Mouse (Mus musculus) intestine, embryonic 14.5 days (tissue): ENCODE results near the gene Hspa2. TPM values are rescaled to one million over a fixed set of nuclear protein-coding genes. Genes with fewer than 3 reads are reported as not detected.

ENCODE experiments used
- ATAC-seq: fragments of 200-750 bp; cut with Nextera tagmentation; replicated peaks from 2 replicates; pipeline ENCODE4 v1.8.0; 2017; ENCODE audit warnings: low read depth, moderate number of reproducible peaks, moderate TSS enrichment, moderate library complexity; ENCODE audit not compliant: low FRiP score, low TSS enrichment
- DNase-seq: peaks from one replicate; pipeline ENCODE4 v3.0.0-alpha.2; 2018; ENCODE audit warnings: low spot score
- H3K27ac ChIP-seq: fragments of 300-500 bp; sonication (generic); 2 replicates; pipeline ENCODE4 v1.5.1; 2014; ENCODE audit warnings: low read depth, mild to moderate bottlenecking, control low read depth
- H3K27me3 ChIP-seq: fragments of 300-500 bp; sonication (generic); replicated peaks from 2 replicates; pipeline ENCODE4 v1.6.1; 2014; ENCODE audit warnings: low read length, control low read depth; ENCODE audit not compliant: control insufficient read depth, insufficient read depth
- H3K36me3 ChIP-seq: fragments of 300-500 bp; sonication (generic); 2 replicates; pipeline ENCODE4 v1.6.1; 2014; ENCODE audit warnings: low read length, control low read depth; ENCODE audit not compliant: control insufficient read depth, insufficient read depth
- H3K4me1 ChIP-seq: fragments of 300-500 bp; sonication (generic); replicated peaks from 2 replicates; pipeline ENCODE4 v1.6.1; 2014; ENCODE audit warnings: low read length, control low read depth, mixed read lengths; ENCODE audit not compliant: control insufficient read depth, insufficient read depth
- H3K4me2 ChIP-seq: fragments of 300-500 bp; sonication (generic); 2 replicates; pipeline ENCODE4 v1.6.1; 2014; ENCODE audit warnings: low read length
- H3K4me3 ChIP-seq: fragments of 300-500 bp; sonication (generic); 2 replicates; pipeline ENCODE4 v1.5.1; 2014; ENCODE audit warnings: low read depth, low read length, control low read depth, mixed read lengths
- H3K9ac ChIP-seq: fragments of 300-500 bp; sonication (generic); 2 replicates; pipeline ENCODE4 v1.6.1; 2014; ENCODE audit warnings: mild to moderate bottlenecking, low read length
- H3K9me3 ChIP-seq: fragments of 300-500 bp; sonication (generic); 2 replicates; pipeline ENCODE4 v1.6.1; 2016; ENCODE audit warnings: low read length, control low read depth; ENCODE audit not compliant: control insufficient read depth
- WGBS: fragments of 180-500 bp; shearing (Covaris S2); extraction: QIAGEN DNeasy Blood & Tissue Kit; methylation state at CpG from one replicate; pipeline ENCODE4 v1.1.7; 2014; 5-methylcytosine and 5-hydroxymethylcytosine counted together
- polyA plus RNA-seq: library from polyadenylated mRNA; unstranded; fragments of >200 nt; fragmentation: Nextera tagmentation; extraction: Ambion mirVana; gene quantifications from 2 replicates; pipeline ENCODE4 v1.2.1, GENCODE M21; 2014

Hspa2 gene
- polyA plus RNA-seq, 1 experiment from 2014 or later = 10.3 TPM

- no peak for DNase-seq
- H3K4me3 ChIP-seq = no peak overlapping the region
- ATAC-seq = no peak
- peaks cover 10% of the 10 kb centered on the region for H3K4me1 ChIP-seq
- H3K9me3 ChIP-seq = no peaks in the 10 kb centered on the region
- peaks cover 35% of the 10 kb centered on the region for H3K27me3 ChIP-seq
- 56% methylated on average over 4 of the region's 4 CpGs for WGBS
- no peaks in the 10 kb centered on the region for H3K36me3 ChIP-seq
- H3K4me2 ChIP-seq = no peak overlapping the region
- no peak overlapping the region for H3K27ac ChIP-seq
- H3K9ac ChIP-seq = no peak overlapping the region
Observed at GRCm38 (mm10) chr12:76409166-76409565, 5.2 kb downstream of the Hspa2 start.

- Histone ChIP-seq H3K4me3 (no peak overlapping the region), H3K9ac (no peak overlapping the region), H3K4me2 (no peak overlapping the region), H3K27ac (no peak overlapping the region), H3K4me1 (no peaks in the 10 kb centered on the region), H3K27me3 (no peaks in the 10 kb centered on the region), H3K9me3 (0 out of 2 replicates have a peak, but pooled peaks cover 4% of the 10 kb centered on the region), H3K36me3 (no peaks in the 10 kb centered on the region)
- ATAC-seq (no peak), DNase-seq (no peak)
- 81% methylated on average over 11 of the region's 12 CpGs for WGBS
Observed at GRCm38 (mm10) chr12:76415383-76416010, 11.5 kb downstream of the Hspa2 start.

GRCm38 (mm10) chr12:76417433-76417854 is 13.5 kb downstream of the Hspa2 start, which contains the start of gene Ppp1r36:
TSS of gene Ppp1r36 (plus strand) at chr12:76417538.
- peak within 1 kb of the TSS; percentile 36 for H3K4me3 ChIP-seq
- ATAC-seq = peak; percentile 78
- no peaks in the 10 kb centered on the region for H3K27me3 ChIP-seq
- peak; percentile 71 for DNase-seq
- no peaks in the 10 kb centered on the region for H3K36me3 ChIP-seq
- H3K9ac ChIP-seq = peak within 1 kb of the TSS; percentile 43
- 0 out of 2 replicates have a peak, but pooled peaks cover 4% of the 10 kb centered on the region for H3K9me3 ChIP-seq
- peak within 1 kb of the TSS; percentile 86 for H3K4me2 ChIP-seq
- 2% methylated on average over 37 of the region's 37 CpGs for WGBS
- no peak within 1 kb of the TSS for H3K27ac ChIP-seq
- H3K4me1 ChIP-seq = no peaks in the 10 kb centered on the region

- DNase-seq (no peak), ATAC-seq (no peak)
- no peak overlapping the region for H3K4me3 ChIP-seq
- H3K9me3 ChIP-seq = 0 out of 2 replicates have a peak, but pooled peaks cover 4% of the 10 kb centered on the region
- WGBS = 95% methylated on average over 5 of the region's 5 CpGs
- H3K27me3 ChIP-seq = no peaks in the 10 kb centered on the region
- no peaks in the 10 kb centered on the region for H3K36me3 ChIP-seq
- no peak overlapping the region for H3K27ac ChIP-seq
- H3K9ac ChIP-seq = no peak overlapping the region
- no peaks in the 10 kb centered on the region for H3K4me1 ChIP-seq
- H3K4me2 ChIP-seq = no peak overlapping the region
Observed at GRCm38 (mm10) chr12:76418346-76418745, 14.4 kb downstream of the Hspa2 start.

GRCm38 (mm10) chr12:76425256-76425655 is 21.3 kb downstream of the Hspa2 start:
- no peak for ATAC-seq
- WGBS = 91% methylated on average over 3 of the region's 3 CpGs
- no peak overlapping the region for H3K4me2 ChIP-seq
- no peak overlapping the region for H3K27ac ChIP-seq
- no peaks in the 10 kb centered on the region for H3K9me3 ChIP-seq
- no peaks in the 10 kb centered on the region for H3K27me3 ChIP-seq
- DNase-seq = no peak
- H3K9ac ChIP-seq = no peak overlapping the region
- no peak overlapping the region for H3K4me3 ChIP-seq
- H3K36me3 ChIP-seq = no peaks in the 10 kb centered on the region
- no peaks in the 10 kb centered on the region for H3K4me1 ChIP-seq

GRCm38 (mm10) chr12:76427546-76427945 is 23.6 kb downstream of the Hspa2 start:
- Histone ChIP-seq H3K4me1 (no peaks in the 10 kb centered on the region), H3K9me3 (no peaks in the 10 kb centered on the region), H3K9ac (no peak overlapping the region), H3K4me3 (no peak overlapping the region), H3K36me3 (no peaks in the 10 kb centered on the region), H3K27ac (no peak overlapping the region), H3K27me3 (no peaks in the 10 kb centered on the region), H3K4me2 (no peak overlapping the region; the same call in 1 of the 2 replicates)
- ATAC-seq (no peak), DNase-seq (no peak)
- 50% methylated on average over 5 of the region's 5 CpGs for WGBS

- Histone ChIP-seq H3K4me2 (no peak overlapping the region), H3K27me3 (no peaks in the 10 kb centered on the region), H3K9me3 (no peaks in the 10 kb centered on the region), H3K4me3 (no peak overlapping the region), H3K27ac (no peak overlapping the region), H3K4me1 (peaks cover 7% of the 10 kb centered on the region), H3K36me3 (no peaks in the 10 kb centered on the region), H3K9ac (no peak overlapping the region)
- WGBS = 50% methylated on average over 5 of the region's 5 CpGs
- DNase-seq (no peak), ATAC-seq (no peak)
Observed at GRCm38 (mm10) chr12:76430879-76431406, 27.0 kb downstream of the Hspa2 start.

- no peak overlapping the region for H3K9ac ChIP-seq
- 73% methylated on average over 6 of the region's 6 CpGs for WGBS
Observed at GRCm38 (mm10) chr12:76431431-76431830, 27.5 kb downstream of the Hspa2 start.

GRCm38 (mm10) chr12:76434111-76434510 is 30.1 kb downstream of the Hspa2 start:
- Histone ChIP-seq H3K36me3 (no peaks in the 10 kb centered on the region), H3K4me1 (peaks cover 7% of the 10 kb centered on the region), H3K9ac (no peak overlapping the region), H3K27me3 (no peaks in the 10 kb centered on the region), H3K4me3 (no peak overlapping the region), H3K27ac (no peak overlapping the region), H3K9me3 (no peaks in the 10 kb centered on the region), H3K4me2 (no peak overlapping the region)
- DNase-seq (no peak), ATAC-seq (no peak)
- WGBS = 38% methylated on average over 7 of the region's 7 CpGs

More at GRCm38 (mm10) chr12:76431431-76431830, 27.5 kb downstream of the Hspa2 start:
- no peaks in the 10 kb centered on the region for H3K27me3 ChIP-seq
- peaks cover 7% of the 10 kb centered on the region for H3K4me1 ChIP-seq
- H3K4me2 ChIP-seq = no peak overlapping the region
- ATAC-seq (no peak), DNase-seq (no peak)
- H3K36me3 ChIP-seq = no peaks in the 10 kb centered on the region
- no peaks in the 10 kb centered on the region for H3K9me3 ChIP-seq
- H3K27ac ChIP-seq = no peak overlapping the region
- no peak overlapping the region for H3K4me3 ChIP-seq
